Mouse (Mus musculus): Measurements from ENCODE around the gene Gm49320. TPM values are rescaled to one million over a fixed set of nuclear protein-coding genes. Genes with fewer than 3 reads are reported as not detected.

The Gm49320 gene
- total RNA-seq (2014; fragmentation: Nextera tagmentation) (3.8 and 7.0 TPM in 2 replicates), total RNA-seq (2017) (0.23 TPM in 1 of 2 replicates, not detected in the other), polyA plus RNA-seq (2012) (0.24 and 2.3 TPM in 2 replicates)

GRCm38 (mm10) chr8:4238434-4239192 lies at the start of gene Gm49320, which contains the start of gene Map2k7:
Gm49320 (plus strand) TSS chr8:4238865.
Map2k7 (plus strand) TSS chr8:4238740.
- Histone ChIP-seq H3K4me3 (ENCODE audit: low read depth, low read length) (peak within 1 kb of the TSS; percentile 91), H3K36me3 (replicated peaks) (peaks cover 41% of the 10 kb centered on the region), H3K27me3 (ENCODE audit: insufficient read depth, low read length) (peaks cover 24% of the 10 kb centered on the region), H3K9me3 (replicated peaks) (no peaks in the 10 kb centered on the region), H3K4me1 (ENCODE audit: insufficient read depth, low read depth, low read length) (peaks cover 34% of the 10 kb centered on the region)
- ATAC-seq (ENCODE audit: extremely low read depth, insufficient number of reproducible peaks, low FRiP score, poor library complexity, severe bottlenecking) = peak; percentile 74
- no peak for TF ChIP-seq CTCF (IDR thresholded peaks at IDR 0.05; ENCODE audit: low read depth, low read length)
- TF ChIP-seq GATA2 (IDR thresholded peaks at IDR 0.05; ENCODE audit: borderline replicate concordance, low read depth, low read length) = no peak
- no peak for TF ChIP-seq TAL1 (conservative IDR thresholded peaks at IDR 0.05; ENCODE audit: low read depth, low read length)
- TF ChIP-seq POLR2AphosphoS5 (IDR thresholded peaks at IDR 0.05; ENCODE audit: insufficient replicate concordance, low read depth, low read length) = no peak
- TF ChIP-seq GATA1 (IDR thresholded peaks at IDR 0.05; ENCODE audit: borderline replicate concordance, low read length) = no peak
- DNase-seq (ENCODE audit: low spot score) = peak; percentile 98

GRCm38 (mm10) chr8:4189031-4189722 lies 49.5 kb upstream of the Gm49320 start:
- no peaks in the 10 kb centered on the region for H3K9me3 ChIP-seq (replicated peaks)
- no peak for ATAC-seq (ENCODE audit: extremely low read depth, insufficient number of reproducible peaks, low FRiP score, poor library complexity, severe bottlenecking)
- peaks cover 9% of the 10 kb centered on the region for H3K4me1 ChIP-seq (ENCODE audit: insufficient read depth, low read depth, low read length)
- H3K27me3 ChIP-seq (ENCODE audit: insufficient read depth, low read length) = no peaks in the 10 kb centered on the region
- no peak overlapping the region for H3K4me3 ChIP-seq (ENCODE audit: low read depth, low read length)
- DNase-seq (ENCODE audit: low spot score) = no peak
- peaks cover 27% of the 10 kb centered on the region for H3K36me3 ChIP-seq (replicated peaks)
- TF ChIP-seq GATA2 (IDR thresholded peaks at IDR 0.05; ENCODE audit: borderline replicate concordance, low read depth, low read length) (no peak), CTCF (IDR thresholded peaks at IDR 0.05; ENCODE audit: low read depth, low read length) (no peak), POLR2AphosphoS5 (IDR thresholded peaks at IDR 0.05; ENCODE audit: insufficient replicate concordance, low read depth, low read length) (no peak), TAL1 (conservative IDR thresholded peaks at IDR 0.05; ENCODE audit: low read depth, low read length) (no peak), GATA1 (IDR thresholded peaks at IDR 0.05; ENCODE audit: borderline replicate concordance, low read length) (no peak)

GRCm38 (mm10) chr8:4192305-4192704 lies 46.4 kb upstream of the Gm49320 start:
- no peak for ATAC-seq (ENCODE audit: extremely low read depth, insufficient number of reproducible peaks, low FRiP score, poor library complexity, severe bottlenecking)
- no peak for DNase-seq (ENCODE audit: low spot score)
- H3K27me3 ChIP-seq (ENCODE audit: insufficient read depth, low read length) = no peaks in the 10 kb centered on the region
- H3K36me3 ChIP-seq (replicated peaks) = peaks cover 9% of the 10 kb centered on the region
- no peak for TF ChIP-seq GATA1 (IDR thresholded peaks at IDR 0.05; ENCODE audit: borderline replicate concordance, low read length)
- TF ChIP-seq GATA2 (IDR thresholded peaks at IDR 0.05; ENCODE audit: borderline replicate concordance, low read depth, low read length) = no peak
- no peak for TF ChIP-seq POLR2AphosphoS5 (IDR thresholded peaks at IDR 0.05; ENCODE audit: insufficient replicate concordance, low read depth, low read length)
- no peak for TF ChIP-seq CTCF (IDR thresholded peaks at IDR 0.05; ENCODE audit: low read depth, low read length)
- no peak for TF ChIP-seq TAL1 (conservative IDR thresholded peaks at IDR 0.05; ENCODE audit: low read depth, low read length)
- no peak overlapping the region for H3K4me3 ChIP-seq (ENCODE audit: low read depth, low read length)
- H3K9me3 ChIP-seq (replicated peaks) = no peaks in the 10 kb centered on the region
- H3K4me1 ChIP-seq (ENCODE audit: insufficient read depth, low read depth, low read length) = peaks cover 9% of the 10 kb centered on the region

GRCm38 (mm10) chr8:4192807-4193587 lies 45.7 kb upstream of the Gm49320 start:
- Histone ChIP-seq H3K27me3 (ENCODE audit: insufficient read depth, low read length) (no peaks in the 10 kb centered on the region), H3K4me3 (ENCODE audit: low read depth, low read length) (no peak overlapping the region), H3K4me1 (ENCODE audit: insufficient read depth, low read depth, low read length) (peaks cover 9% of the 10 kb centered on the region), H3K36me3 (replicated peaks) (peaks cover 5% of the 10 kb centered on the region), H3K9me3 (replicated peaks) (no peaks in the 10 kb centered on the region)
- ATAC-seq (ENCODE audit: extremely low read depth, insufficient number of reproducible peaks, low FRiP score, poor library complexity, severe bottlenecking) (peak; percentile 68), DNase-seq (ENCODE audit: low spot score) (peak; percentile 23)
- TF ChIP-seq CTCF (IDR thresholded peaks at IDR 0.05; ENCODE audit: low read depth, low read length) (peak; percentile 81), GATA1 (IDR thresholded peaks at IDR 0.05; ENCODE audit: borderline replicate concordance, low read length) (no peak)

DNA sequence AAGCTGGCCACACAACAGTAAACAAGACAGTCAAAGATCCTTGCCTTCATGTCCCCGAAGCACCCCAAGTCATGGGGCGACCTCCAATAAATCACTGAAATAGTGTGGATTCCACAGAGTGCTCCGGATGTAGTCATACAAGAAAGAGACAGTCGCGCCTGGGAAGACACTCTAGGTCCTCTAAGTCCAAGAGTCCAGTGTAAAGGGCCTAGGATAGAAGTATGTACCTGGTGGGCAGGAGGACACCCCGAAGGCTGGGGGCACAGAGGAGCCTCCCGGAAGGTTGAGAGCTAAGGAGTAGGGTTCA lies 45.1 kb upstream of the Gm49320 start:
- no peak for ATAC-seq (ENCODE audit: extremely low read depth, insufficient number of reproducible peaks, low FRiP score, poor library complexity, severe bottlenecking)
- no peaks in the 10 kb centered on the region for H3K9me3 ChIP-seq (replicated peaks)
- peaks cover 9% of the 10 kb centered on the region for H3K4me1 ChIP-seq (ENCODE audit: insufficient read depth, low read depth, low read length)
- H3K36me3 ChIP-seq (replicated peaks) = no peaks in the 10 kb centered on the region
- no peaks in the 10 kb centered on the region for H3K27me3 ChIP-seq (ENCODE audit: insufficient read depth, low read length)
- no peak for TF ChIP-seq GATA2 (IDR thresholded peaks at IDR 0.05; ENCODE audit: borderline replicate concordance, low read depth, low read length)
- TF ChIP-seq TAL1 (conservative IDR thresholded peaks at IDR 0.05; ENCODE audit: low read depth, low read length) = no peak
- TF ChIP-seq GATA1 (IDR thresholded peaks at IDR 0.05; ENCODE audit: borderline replicate concordance, low read length) = no peak
- H3K4me3 ChIP-seq (ENCODE audit: low read depth, low read length) = no peak overlapping the region
- DNase-seq (ENCODE audit: low spot score) = no peak

GRCm38 (mm10) chr8:4201321-4201720 lies 37.3 kb upstream of the Gm49320 start:
- no peaks in the 10 kb centered on the region for H3K4me1 ChIP-seq (ENCODE audit: insufficient read depth, low read depth, low read length)
- peaks cover 10% of the 10 kb centered on the region; the same call in 1 of the 2 replicates for H3K27me3 ChIP-seq (ENCODE audit: insufficient read depth, low read length)
- ATAC-seq (ENCODE audit: extremely low read depth, insufficient number of reproducible peaks, low FRiP score, poor library complexity, severe bottlenecking) = no peak
- DNase-seq (ENCODE audit: low spot score) = no peak
- H3K4me3 ChIP-seq (ENCODE audit: low read depth, low read length) = no peak overlapping the region
- TF ChIP-seq GATA1 (IDR thresholded peaks at IDR 0.05; ENCODE audit: borderline replicate concordance, low read length) (no peak), CTCF (IDR thresholded peaks at IDR 0.05; ENCODE audit: low read depth, low read length) (no peak), POLR2AphosphoS5 (IDR thresholded peaks at IDR 0.05; ENCODE audit: insufficient replicate concordance, low read depth, low read length) (no peak), GATA2 (IDR thresholded peaks at IDR 0.05; ENCODE audit: borderline replicate concordance, low read depth, low read length) (no peak), TAL1 (conservative IDR thresholded peaks at IDR 0.05; ENCODE audit: low read depth, low read length) (no peak)
- H3K9me3 ChIP-seq (replicated peaks) = no peaks in the 10 kb centered on the region
- H3K36me3 ChIP-seq (replicated peaks) = peaks cover 2% of the 10 kb centered on the region
